Mouse (Mus musculus) limb, embryonic 13.5 days (tissue): ENCODE results near the gene Ten1. TPM values are rescaled to one million over a fixed set of nuclear protein-coding genes. Genes with fewer than 3 reads are reported as not detected.
A peak's percentile ranks its signal among the peaks of the same experiment; 100 is the strongest.

Experiments used
- ATAC-seq: fragments of 200-750 bp; cut with Nextera tagmentation; 2 replicates; pipeline ENCODE4 v1.8.0; 2017; ENCODE audit warnings: low read depth, moderate number of reproducible peaks, moderate TSS enrichment; ENCODE audit not compliant: low FRiP score
- H3K27ac ChIP-seq: fragments of 300-500 bp; sonication (generic); 2 replicates; pipeline ENCODE4 v1.5.1; 2015; ENCODE audit warnings: inconsistent platforms, mild to moderate bottlenecking, moderate library complexity
- H3K27me3 ChIP-seq: fragments of 300-500 bp; sonication (generic); 2 replicates; pipeline ENCODE4 v1.6.1; 2015; ENCODE audit warnings: mild to moderate bottlenecking, inconsistent platforms
- H3K36me3 ChIP-seq: fragments of 300-500 bp; sonication (generic); 2 replicates; pipeline ENCODE4 v1.6.1; 2015; ENCODE audit warnings: inconsistent platforms, mild to moderate bottlenecking, moderate library complexity
- H3K4me1 ChIP-seq: fragments of 300-500 bp; sonication (generic); 2 replicates; pipeline ENCODE4 v1.6.1; 2015; ENCODE audit warnings: inconsistent platforms
- H3K4me2 ChIP-seq: fragments of 300-500 bp; sonication (generic); replicated peaks from 2 replicates; pipeline ENCODE4 v1.6.1; 2015; ENCODE audit warnings: inconsistent platforms, mild to moderate bottlenecking, moderate library complexity
- H3K4me3 ChIP-seq: fragments of 300-500 bp; sonication (generic); 2 replicates; pipeline ENCODE4 v1.5.1; 2015; ENCODE audit warnings: moderate library complexity, mild to moderate bottlenecking, inconsistent platforms
- H3K9ac ChIP-seq: fragments of 300-500 bp; sonication (generic); 2 replicates; pipeline ENCODE4 v1.6.1; 2015; ENCODE audit warnings: mild to moderate bottlenecking, inconsistent platforms
- H3K9me3 ChIP-seq: fragments of 300-500 bp; sonication (generic); 2 replicates; pipeline ENCODE4 v1.6.1; 2016; ENCODE audit warnings: inconsistent platforms
- WGBS: fragments of 180-500 bp; shearing (Covaris S2); methylation state at CpG from one replicate; pipeline ENCODE4 v1.1.7; 2015; 5-methylcytosine and 5-hydroxymethylcytosine counted together
- polyA plus RNA-seq: library from polyadenylated mRNA; unstranded; fragments of >200 nt; fragmentation: Nextera tagmentation; extraction: Ambion mirVana; gene quantifications from 2 replicates; pipeline ENCODE4 v1.2.1, GENCODE M21; 2015

Ten1 gene
- polyA plus RNA-seq, 1 experiment from 2014 or later: 72.1 TPM

DNA sequence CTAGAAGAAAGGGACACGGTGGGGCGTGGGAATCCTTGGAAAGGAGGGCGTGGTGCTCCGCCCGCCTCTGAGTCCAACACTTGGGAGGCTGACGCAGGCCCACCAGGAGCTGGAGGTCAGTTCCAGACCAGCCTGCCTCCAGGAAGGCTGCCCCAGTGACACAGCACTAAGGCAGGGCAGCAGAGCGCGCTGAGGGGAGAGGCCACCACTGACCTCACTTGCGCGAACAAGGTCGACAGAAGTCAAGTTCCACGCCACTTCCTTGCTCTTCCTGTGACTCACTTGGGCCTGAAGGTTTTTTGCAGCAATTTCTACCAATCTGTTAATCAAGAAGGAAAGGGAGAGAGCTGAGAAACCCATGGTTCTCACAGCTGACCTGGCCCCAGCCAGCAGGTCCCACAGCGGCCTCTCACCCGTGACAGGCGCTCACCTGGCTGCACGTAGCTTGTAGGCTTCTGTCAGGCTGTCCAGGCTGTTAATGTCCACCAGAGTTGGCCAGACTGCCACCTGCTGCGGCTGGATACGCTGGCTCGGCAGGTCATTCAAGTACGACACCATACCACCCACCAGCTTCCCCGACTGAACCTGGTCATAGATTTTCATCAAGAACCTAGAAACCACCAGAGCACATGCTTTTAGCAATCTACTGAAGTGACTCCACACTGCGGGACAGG is 23.7 kb upstream of the Ten1 start:
- peaks cover 83% of the 10 kb centered on the region for H3K36me3 ChIP-seq
- H3K9ac ChIP-seq: no peak overlapping the region
- H3K27me3 ChIP-seq: no peaks in the 10 kb centered on the region
- no peak overlapping the region for H3K4me3 ChIP-seq
- WGBS: 93% methylated on average over 22 of the region's 22 CpGs
- ATAC-seq: no peak
- H3K4me1 ChIP-seq: no peaks in the 10 kb centered on the region
- H3K27ac ChIP-seq: no peak overlapping the region
- H3K9me3 ChIP-seq: no peaks in the 10 kb centered on the region
- H3K4me2 ChIP-seq: no peak overlapping the region

DNA sequence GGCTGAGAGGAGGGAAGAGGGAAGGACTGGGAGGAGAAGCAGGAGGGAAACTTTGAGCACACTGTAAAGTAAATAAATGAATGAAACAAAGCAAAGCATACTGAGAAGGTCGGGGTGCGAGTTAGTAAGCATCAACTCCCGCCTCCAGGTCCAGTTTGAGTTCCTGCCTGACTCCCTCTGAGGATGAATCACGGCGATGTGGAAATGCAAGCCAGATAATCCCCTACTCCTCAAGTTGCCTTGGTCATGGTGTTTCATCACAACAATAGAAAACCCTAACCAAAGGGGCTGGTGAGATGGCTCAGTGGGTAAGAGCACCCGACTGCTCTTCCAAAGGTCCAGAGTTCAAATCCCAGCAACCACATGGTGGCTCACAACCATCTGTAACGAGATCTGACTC is 22.6 kb upstream of the Ten1 start:
- Histone ChIP-seq H3K9ac (no peak overlapping the region), H3K9me3 (no peaks in the 10 kb centered on the region), H3K27ac (no peak overlapping the region), H3K4me1 (no peaks in the 10 kb centered on the region), H3K36me3 (peaks cover 94% of the 10 kb centered on the region), H3K4me2 (no peak overlapping the region), H3K4me3 (no peak overlapping the region), H3K27me3 (no peaks in the 10 kb centered on the region)
- 91% methylated on average over 7 of the region's 7 CpGs for WGBS
- ATAC-seq: no peak

DNA sequence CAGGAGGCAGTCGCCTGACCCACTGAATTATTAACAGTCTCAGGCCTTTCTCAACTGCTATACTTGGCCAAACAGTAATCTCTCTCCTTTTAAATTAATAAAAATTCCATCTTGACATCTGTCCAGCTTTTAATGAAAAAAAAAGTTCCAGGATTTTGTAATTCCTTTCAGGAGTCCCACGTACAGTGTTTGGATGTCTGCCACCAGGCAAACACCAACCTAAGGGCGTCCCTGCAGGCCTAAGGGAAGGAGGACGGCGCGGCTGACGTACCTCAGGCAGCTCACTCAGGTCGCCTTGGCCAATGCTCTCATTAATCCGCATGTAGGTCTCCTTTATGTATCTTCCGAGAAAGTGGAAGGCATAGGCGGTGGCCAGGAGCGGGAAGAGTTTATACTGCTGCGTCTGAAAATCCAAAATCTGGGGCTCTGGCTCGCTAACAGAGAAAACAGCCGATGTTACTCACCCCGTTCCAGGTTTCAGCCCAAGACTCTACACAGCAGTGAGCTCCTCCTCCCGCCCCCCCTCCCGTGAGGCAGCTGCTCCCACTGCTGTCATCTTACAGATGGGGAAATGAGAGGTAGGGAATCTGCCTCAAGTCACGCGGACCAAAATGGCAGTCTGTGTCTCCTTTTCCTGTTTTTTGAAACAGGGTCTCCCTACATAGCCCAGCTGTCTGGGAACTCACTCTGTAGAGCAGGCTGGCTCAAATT is 20.1 kb upstream of the Ten1 start:
- no peak for ATAC-seq
- no peaks in the 10 kb centered on the region for H3K9me3 ChIP-seq
- H3K4me2 ChIP-seq: no peak overlapping the region
- no peak overlapping the region for H3K27ac ChIP-seq
- H3K36me3 ChIP-seq: peaks cover 90% of the 10 kb centered on the region
- H3K4me1 ChIP-seq: no peaks in the 10 kb centered on the region
- H3K27me3 ChIP-seq: no peaks in the 10 kb centered on the region
- no peak overlapping the region for H3K4me3 ChIP-seq
- 87% methylated on average over 20 of the region's 20 CpGs for WGBS
- H3K9ac ChIP-seq: no peak overlapping the region

GRCm38 (mm10) chr11:116185836-116186235 is 12.8 kb upstream of the Ten1 start:
- no peaks in the 10 kb centered on the region for H3K27me3 ChIP-seq
- H3K4me1 ChIP-seq: peaks cover 6% of the 10 kb centered on the region; the same call in 1 of the 2 replicates
- no peak for ATAC-seq
- H3K4me2 ChIP-seq: no peak overlapping the region
- H3K9ac ChIP-seq: no peak overlapping the region
- no peak overlapping the region for H3K4me3 ChIP-seq
- no peaks in the 10 kb centered on the region for H3K9me3 ChIP-seq
- WGBS: 76% methylated on average over 3 of the region's 3 CpGs
- no peak overlapping the region; the same call in 1 of the 2 replicates for H3K27ac ChIP-seq
- peaks cover 73% of the 10 kb centered on the region for H3K36me3 ChIP-seq

GRCm38 (mm10) chr11:116186360-116186759 is 12.3 kb upstream of the Ten1 start:
- no peak overlapping the region for H3K9ac ChIP-seq
- no peak overlapping the region for H3K4me3 ChIP-seq
- H3K4me2 ChIP-seq: no peak overlapping the region
- peaks cover 76% of the 10 kb centered on the region for H3K36me3 ChIP-seq
- peak overlapping the region; percentile 58; the same call in 1 of the 2 replicates for H3K27ac ChIP-seq
- 85% methylated on average over 11 of the region's 11 CpGs for WGBS
- no peak for ATAC-seq
- peaks cover 6% of the 10 kb centered on the region; the same call in 1 of the 2 replicates for H3K4me1 ChIP-seq
- no peaks in the 10 kb centered on the region for H3K27me3 ChIP-seq
- no peaks in the 10 kb centered on the region for H3K9me3 ChIP-seq

DNA sequence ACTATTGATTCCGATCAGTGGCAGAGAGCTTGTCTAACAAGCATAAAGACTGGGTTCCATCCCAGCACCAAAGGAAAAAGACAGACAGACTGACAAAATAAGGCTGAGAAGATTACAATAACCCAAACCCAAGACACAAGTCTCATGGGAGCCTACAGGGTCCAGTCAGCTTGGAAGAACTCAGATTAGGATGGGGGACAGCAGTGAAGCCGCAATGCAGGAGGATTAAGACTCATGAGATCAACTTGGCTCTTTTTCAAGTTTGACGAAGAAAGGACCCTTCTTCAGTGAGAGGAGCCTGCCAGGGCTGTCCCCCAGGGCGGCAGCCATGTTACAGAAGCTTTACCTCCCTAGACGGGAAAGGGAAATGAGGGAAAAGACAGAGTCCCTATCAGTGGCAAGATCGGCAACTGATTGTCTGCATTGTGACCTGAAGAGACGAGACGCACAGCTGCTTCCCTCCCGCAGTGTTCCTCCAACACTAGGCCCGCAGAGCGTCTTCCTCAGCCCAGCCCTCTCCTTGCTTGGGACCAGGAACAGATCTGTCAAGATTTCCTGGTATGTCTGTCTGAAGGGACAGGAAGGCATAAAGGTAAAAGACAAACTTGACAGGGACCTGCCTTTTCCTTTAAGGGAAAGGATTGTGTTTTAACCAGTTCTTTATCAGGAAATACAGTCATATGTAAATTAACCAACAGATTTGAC is 11.3 kb upstream of the Ten1 start:
- Histone ChIP-seq H3K4me2 (no peak overlapping the region), H3K27me3 (no peaks in the 10 kb centered on the region), H3K36me3 (peaks cover 70% of the 10 kb centered on the region), H3K4me3 (no peak overlapping the region), H3K27ac (no peak overlapping the region), H3K9me3 (no peaks in the 10 kb centered on the region), H3K9ac (no peak overlapping the region), H3K4me1 (peaks cover 6% of the 10 kb centered on the region; the same call in 1 of the 2 replicates)
- ATAC-seq: no peak
- 78% methylated on average over 11 of the region's 11 CpGs for WGBS

DNA sequence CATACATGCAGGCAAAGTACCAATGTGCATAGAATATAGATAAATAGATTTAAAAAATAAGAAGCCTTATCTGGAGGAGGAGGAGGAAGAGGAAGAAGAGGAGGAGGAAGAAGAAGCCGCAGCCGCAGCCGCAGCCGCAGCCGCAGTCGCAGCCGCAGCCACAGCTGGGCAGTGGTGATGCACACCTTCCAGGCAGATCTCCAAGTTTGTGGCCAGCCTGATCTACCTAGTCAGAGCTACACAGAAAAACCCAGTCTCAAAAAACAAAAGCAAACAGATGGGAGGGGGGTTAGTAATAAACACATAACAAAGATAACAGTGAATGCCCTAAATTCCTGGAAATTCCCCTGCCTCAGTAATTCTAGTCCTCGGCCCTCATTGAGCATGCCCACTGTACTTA is 4.0 kb upstream of the Ten1 start:
- H3K36me3 ChIP-seq: peaks cover 27% of the 10 kb centered on the region
- 0 out of 2 replicates have a peak overlapping the region, but pooled peaks have one; percentile 1 for H3K9ac ChIP-seq
- 93% methylated on average over 8 of the region's 8 CpGs for WGBS
- H3K4me3 ChIP-seq: no peak overlapping the region
- H3K27ac ChIP-seq: no peak overlapping the region
- H3K9me3 ChIP-seq: no peaks in the 10 kb centered on the region
- no peaks in the 10 kb centered on the region for H3K27me3 ChIP-seq
- H3K4me1 ChIP-seq: peaks cover 24% of the 10 kb centered on the region
- no peak for ATAC-seq
- no peak overlapping the region for H3K4me2 ChIP-seq

DNA sequence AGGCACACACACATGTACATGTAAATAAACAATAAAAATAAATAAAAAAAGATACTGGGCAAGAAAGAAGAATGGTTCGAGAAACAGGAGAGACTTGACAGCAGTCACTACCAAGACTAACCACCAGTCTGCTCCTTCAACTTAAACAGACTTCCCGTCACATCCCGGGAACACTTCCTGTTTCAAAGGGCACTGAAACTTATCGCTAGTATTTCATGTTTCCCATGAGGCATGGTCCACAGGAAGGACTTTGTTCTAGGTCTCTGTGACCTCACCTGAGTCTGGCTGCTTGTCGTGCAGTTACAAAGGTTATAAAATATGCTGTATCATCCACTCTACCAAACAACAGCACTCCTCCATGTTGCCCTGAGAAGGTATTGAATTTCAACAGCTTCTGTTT is 3.4 kb upstream of the Ten1 start:
- Histone ChIP-seq H3K9ac (0 out of 2 replicates have a peak overlapping the region, but pooled peaks have one; percentile 1), H3K36me3 (peaks cover 22% of the 10 kb centered on the region), H3K27ac (no peak overlapping the region), H3K4me3 (no peak overlapping the region), H3K4me1 (peaks cover 25% of the 10 kb centered on the region), H3K9me3 (no peaks in the 10 kb centered on the region), H3K4me2 (no peak overlapping the region), H3K27me3 (no peaks in the 10 kb centered on the region)
- no peak for ATAC-seq
- 67% methylated on average over 5 of the region's 5 CpGs for WGBS

DNA sequence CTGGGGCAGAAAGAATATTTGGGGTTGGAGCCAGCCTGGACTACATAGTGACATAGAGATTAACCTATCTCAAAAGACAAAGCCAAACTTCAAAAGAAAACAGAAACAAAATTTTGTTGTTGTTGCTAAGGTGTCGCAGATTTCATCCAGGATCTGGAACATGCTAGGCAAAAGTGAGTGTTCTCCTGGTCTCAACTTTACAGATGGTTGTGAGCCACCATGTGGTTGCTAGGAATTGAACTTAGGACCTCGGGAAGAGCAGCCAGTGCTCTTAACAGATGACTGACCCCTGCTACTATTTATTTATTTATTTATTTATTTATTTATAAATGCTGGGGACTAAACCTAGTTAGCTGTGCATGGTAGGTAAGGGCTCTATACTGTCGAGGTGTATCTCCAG is 2.3 kb upstream of the Ten1 start:
- no peak for ATAC-seq
- 77% methylated on average over 3 of the region's 3 CpGs for WGBS

DNA sequence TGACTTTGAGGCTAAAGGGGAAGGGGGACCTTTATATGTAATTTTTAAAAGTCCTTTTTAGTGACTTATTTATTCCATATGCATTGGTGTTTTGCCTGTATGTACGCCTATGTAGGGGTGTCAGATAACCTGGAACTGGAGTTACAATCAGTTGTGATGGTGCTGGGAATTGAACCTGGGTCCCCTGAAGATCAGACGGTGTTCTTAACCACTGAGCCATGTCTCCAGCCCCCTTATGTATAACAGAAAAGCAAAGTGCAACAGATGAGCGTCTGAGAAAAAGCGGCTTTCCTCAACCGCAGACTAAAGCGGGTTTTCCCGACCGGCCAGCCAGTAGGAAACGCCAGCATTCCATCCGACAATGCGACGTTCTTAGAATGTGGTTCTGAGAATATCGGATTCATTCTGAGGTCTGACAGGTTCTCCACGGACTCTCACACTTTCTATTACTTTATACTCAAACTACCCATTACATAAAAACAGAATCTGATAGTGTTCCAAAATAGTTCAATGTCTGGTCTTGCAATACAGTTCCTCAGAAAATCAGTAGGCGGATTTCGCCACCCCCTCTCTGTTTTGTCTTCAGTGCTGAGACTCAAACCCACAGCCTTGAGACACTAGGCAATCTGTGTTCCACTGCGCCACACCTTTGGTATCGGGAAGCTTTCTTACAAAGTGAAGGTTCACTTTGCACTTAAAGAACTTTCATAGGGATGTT is 1.6 kb upstream of the Ten1 start:
- Histone ChIP-seq H3K9me3 (no peaks in the 10 kb centered on the region), H3K4me1 (peaks cover 25% of the 10 kb centered on the region), H3K27ac (no peak overlapping the region), H3K4me2 (peak overlapping the region; percentile 82; the same call in 1 of the 2 replicates), H3K36me3 (peaks cover 7% of the 10 kb centered on the region), H3K27me3 (no peaks in the 10 kb centered on the region), H3K9ac (peak overlapping the region; percentile 86; the same call in 1 of the 2 replicates), H3K4me3 (peak overlapping the region; percentile 56; the same call in 1 of the 2 replicates)
- ATAC-seq: no peak
- WGBS: 94% methylated on average over 18 of the region's 18 CpGs

More for the DNA sequence above, 2.3 kb upstream of the Ten1 start:
- H3K9ac ChIP-seq: no peak overlapping the region
- H3K27me3 ChIP-seq: no peaks in the 10 kb centered on the region
- H3K9me3 ChIP-seq: no peaks in the 10 kb centered on the region
- H3K36me3 ChIP-seq: peaks cover 12% of the 10 kb centered on the region
- H3K4me3 ChIP-seq: no peak overlapping the region
- no peak overlapping the region for H3K4me2 ChIP-seq
- H3K4me1 ChIP-seq: peaks cover 25% of the 10 kb centered on the region
- no peak overlapping the region for H3K27ac ChIP-seq

DNA sequence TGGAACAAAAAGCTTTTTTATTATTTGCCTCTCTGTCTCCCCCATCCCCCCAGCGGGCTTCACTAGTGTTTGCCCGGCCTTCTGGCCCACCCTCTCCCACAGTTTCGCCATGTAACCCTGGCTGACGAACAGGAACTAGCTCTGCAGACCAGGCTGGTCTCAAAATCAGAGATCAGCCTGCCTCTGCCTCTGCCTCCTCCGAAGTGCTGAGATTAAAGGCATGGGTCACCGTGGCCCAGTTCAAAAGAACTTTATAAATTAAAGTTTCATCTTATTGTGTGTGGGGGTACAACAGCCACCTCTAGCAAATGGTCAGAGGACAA is 1.1 kb upstream of the Ten1 start:
- peaks cover 7% of the 10 kb centered on the region for H3K36me3 ChIP-seq
- H3K27me3 ChIP-seq: no peaks in the 10 kb centered on the region
- no peaks in the 10 kb centered on the region for H3K9me3 ChIP-seq
- H3K27ac ChIP-seq: no peak overlapping the region
- H3K4me3 ChIP-seq: peak overlapping the region; percentile 56
- H3K4me1 ChIP-seq: peaks cover 25% of the 10 kb centered on the region
- no peak for ATAC-seq
- peak overlapping the region; percentile 82 for H3K4me2 ChIP-seq
- 94% methylated on average over 6 of the region's 6 CpGs for WGBS
- peak overlapping the region; percentile 86 for H3K9ac ChIP-seq
